Mouse (Mus musculus): ENCODE measurements around the gene Rgs7.

- no peak for TF ChIP-seq E2F4 (IDR thresholded peaks at IDR 0.05; ENCODE audit: borderline replicate concordance, low read depth, low read length)
- TF ChIP-seq POLR2A (IDR thresholded peaks at IDR 0.05; ENCODE audit: control insufficient read depth in 1 of 2, insufficient read depth in 1 of 2, low read depth in 1 of 2, low read length in 2 of 2, poor library complexity in 1 of 2) = no peak
- TF ChIP-seq EP300 (IDR thresholded peaks at IDR 0.05; ENCODE audit: low read depth in 1 of 2, low read length in 2 of 2) = no peak
- TF ChIP-seq USF2 (IDR thresholded peaks at IDR 0.05; ENCODE audit: borderline replicate concordance in 1 of 2, insufficient read depth in 1 of 2, low read depth in 1 of 2, low read length in 2 of 2) = no peak
- TF ChIP-seq RAD21 (IDR thresholded peaks at IDR 0.05; ENCODE audit: low read depth, low read length) = no peak
- no peak for TF ChIP-seq ETS1 (IDR thresholded peaks at IDR 0.05; ENCODE audit: low read depth, low read length)
- no peak for TF ChIP-seq CTCF (IDR thresholded peaks at IDR 0.05 in 2 of 3, conservative IDR thresholded peaks at IDR 0.05 in 1 of 3; ENCODE audit: control insufficient read depth in 1 of 3, insufficient read depth in 1 of 3, low read depth in 2 of 3, low read length in 3 of 3, poor library complexity in 1 of 3, severe bottlenecking in 1 of 3)
- TF ChIP-seq CHD2 (IDR thresholded peaks at IDR 0.05; ENCODE audit: low read length) = no peak
- no peak for TF ChIP-seq USF1 (IDR thresholded peaks at IDR 0.05; ENCODE audit: low read depth, low read length)
- TF ChIP-seq RCOR1 (IDR thresholded peaks at IDR 0.05; ENCODE audit: low read depth, low read length) = no peak
- no peak for TF ChIP-seq MAX (IDR thresholded peaks at IDR 0.05; ENCODE audit: low read length)
- no peak for TF ChIP-seq GATA1 (IDR thresholded peaks at IDR 0.05; ENCODE audit: low read depth, low read length)
- no peak for TF ChIP-seq POLR2AphosphoS2 (IDR thresholded peaks at IDR 0.05; ENCODE audit: low read length)
- no peak for TF ChIP-seq ZNF384 (IDR thresholded peaks at IDR 0.05; ENCODE audit: low read depth, low read length)
Observed at GRCm38 (mm10) chr1:175035461-175035860, 456.8 kb downstream of the Rgs7 start.

All from MEL (cell line).